Mouse (Mus musculus) left cerebral cortex, postnatal 36 days (tissue): Measurements from ENCODE around the gene Spag9. TPM values are rescaled to one million over a fixed set of nuclear protein-coding genes. Genes with fewer than 3 reads are reported as not detected.

Experiments
- DNase-seq, 2 experiments: peaks; one replicate each; pipeline ENCODE4 v3.0.0; 2021 to 2022; ENCODE audit warnings: low spot score in 2 of 2, mixed read lengths in 1 of 2
- intact Hi-C: fragments of 180-260 bp; cut with DNase I; formaldehyde crosslinking; loops from one replicate; pipeline ENCODE4 v1.15.1; 2025
- total RNA-seq, 2 experiments: library from RNA; stranded (reverse); gene quantifications; 2 replicates each; pipeline ENCODE4 v1.2.3; 2021

The Spag9 gene
- total RNA-seq, 2 experiments from 2014 or later: 271 to 278 TPM

DNA sequence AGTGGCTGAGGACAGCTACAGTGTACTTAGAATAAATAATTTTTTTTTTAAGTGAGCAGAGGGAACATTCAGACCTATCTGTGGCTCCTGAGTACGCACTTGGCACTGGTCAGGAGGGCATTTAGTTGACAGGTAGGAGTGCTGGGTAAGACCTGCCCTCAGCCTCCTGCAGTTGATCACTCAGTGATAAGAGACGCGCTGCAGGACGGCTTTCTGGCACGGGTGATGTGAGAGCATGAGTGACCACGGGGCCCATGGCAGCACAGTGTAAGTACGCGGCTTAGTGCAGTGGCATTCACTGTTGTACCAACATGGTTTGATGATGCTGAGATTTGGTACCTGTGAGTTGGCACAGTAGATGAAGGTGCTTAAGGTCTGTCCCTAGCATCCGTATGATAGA, 130.8 kb downstream of the Spag9 start:
- intact Hi-C loops: no loop called here

DNA sequence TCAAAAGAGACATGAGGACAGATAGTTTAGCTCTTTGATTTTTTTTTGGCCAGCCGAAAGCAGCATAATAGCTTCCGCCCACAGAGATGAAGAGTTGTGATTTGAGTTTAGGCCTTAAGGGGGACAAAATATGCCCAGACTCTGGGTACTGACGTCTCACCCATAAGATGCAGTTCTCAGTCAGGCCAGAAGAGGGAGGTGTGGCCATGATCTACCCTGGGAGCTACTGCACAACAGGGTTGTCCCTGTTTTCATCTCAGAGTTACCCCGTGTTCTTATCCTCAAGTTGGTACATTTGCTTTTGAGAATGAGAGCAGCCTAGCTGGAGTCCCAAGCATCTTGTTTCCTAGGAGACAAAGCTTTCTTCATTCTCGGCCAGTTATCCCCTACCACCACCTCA, 132.1 kb downstream of the Spag9 start:
- intact Hi-C loops: loop anchor here (1.0 to 2.0 kb wide), 2 partner anchors 85 to 99 kb away; no protein-coding TSS in a partner anchor

More for the DNA sequence above, 130.8 kb downstream of the Spag9 start:
- no peak for DNase-seq

DNA sequence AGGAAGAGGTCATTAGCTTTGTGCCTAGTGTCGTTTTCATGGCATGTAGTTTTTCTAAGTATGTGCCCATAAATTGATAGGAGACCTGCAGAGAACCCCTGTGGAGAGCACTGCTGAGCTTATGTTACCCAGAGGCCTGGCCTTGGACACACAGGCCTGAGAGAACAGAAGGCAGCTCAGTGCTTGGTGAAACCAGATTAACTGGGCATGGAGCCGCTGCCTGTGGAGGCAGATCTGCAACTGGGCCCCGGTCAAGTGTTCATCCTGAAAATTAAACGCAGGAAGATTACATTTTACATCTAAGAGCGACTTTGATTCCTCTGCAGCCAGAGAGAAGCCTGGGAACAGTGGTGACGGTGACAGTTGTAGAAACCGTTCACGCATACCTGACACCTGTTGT, 132.6 kb downstream of the Spag9 start:
- no peak for DNase-seq
- intact Hi-C loops: loop anchor here (1.0 to 2.0 kb wide), 2 partner anchors 85 to 98 kb away; no protein-coding TSS in a partner anchor

More for the DNA sequence above, 132.1 kb downstream of the Spag9 start:
- DNase-seq: peak; percentile 82 to 84

DNA sequence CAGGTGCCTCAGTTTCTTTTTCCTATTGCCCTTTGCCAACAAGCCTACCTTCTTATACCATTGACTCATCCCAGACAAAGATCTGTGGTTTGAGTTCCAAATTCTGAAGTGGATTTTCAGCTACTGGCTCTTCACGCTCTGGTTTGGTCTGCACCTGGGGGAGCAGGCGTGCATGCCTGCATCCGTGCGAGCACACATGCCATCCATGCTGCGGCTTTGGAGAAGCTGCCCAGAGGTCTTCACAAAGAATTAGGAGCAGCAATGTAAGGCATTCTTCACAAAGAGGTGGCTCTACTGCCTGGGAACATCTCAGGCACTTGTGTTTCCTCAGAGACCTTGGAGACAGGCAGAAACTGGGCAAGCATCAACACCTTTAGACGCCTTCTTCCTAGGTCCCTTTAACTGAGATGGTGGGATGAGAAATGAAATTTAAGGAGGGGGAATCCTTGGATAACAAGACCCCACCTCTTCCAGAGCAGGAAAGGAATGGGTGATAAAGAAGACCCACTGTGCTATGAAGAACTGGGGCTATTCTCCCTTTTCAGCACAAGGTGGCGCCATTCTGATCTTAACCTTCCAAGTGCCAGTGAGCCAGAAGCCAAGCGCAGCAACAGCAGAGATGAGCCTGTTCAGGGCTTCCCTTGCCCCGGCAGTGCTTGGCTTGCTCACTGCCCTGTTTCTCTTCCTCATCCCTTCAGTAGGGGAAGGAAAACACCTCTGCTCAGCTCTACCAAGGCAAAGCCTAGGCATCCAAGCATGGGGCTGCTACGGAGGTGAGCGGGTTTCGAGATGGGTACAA, 133.6 kb downstream of the Spag9 start:
- intact Hi-C loops: loop anchor here (2.0 to 10.0 kb wide), 2 partner anchors 97 to 355 kb away; partner anchors contain the start of gene Spata20
- DNase-seq: peak; percentile 60 to 63

DNA sequence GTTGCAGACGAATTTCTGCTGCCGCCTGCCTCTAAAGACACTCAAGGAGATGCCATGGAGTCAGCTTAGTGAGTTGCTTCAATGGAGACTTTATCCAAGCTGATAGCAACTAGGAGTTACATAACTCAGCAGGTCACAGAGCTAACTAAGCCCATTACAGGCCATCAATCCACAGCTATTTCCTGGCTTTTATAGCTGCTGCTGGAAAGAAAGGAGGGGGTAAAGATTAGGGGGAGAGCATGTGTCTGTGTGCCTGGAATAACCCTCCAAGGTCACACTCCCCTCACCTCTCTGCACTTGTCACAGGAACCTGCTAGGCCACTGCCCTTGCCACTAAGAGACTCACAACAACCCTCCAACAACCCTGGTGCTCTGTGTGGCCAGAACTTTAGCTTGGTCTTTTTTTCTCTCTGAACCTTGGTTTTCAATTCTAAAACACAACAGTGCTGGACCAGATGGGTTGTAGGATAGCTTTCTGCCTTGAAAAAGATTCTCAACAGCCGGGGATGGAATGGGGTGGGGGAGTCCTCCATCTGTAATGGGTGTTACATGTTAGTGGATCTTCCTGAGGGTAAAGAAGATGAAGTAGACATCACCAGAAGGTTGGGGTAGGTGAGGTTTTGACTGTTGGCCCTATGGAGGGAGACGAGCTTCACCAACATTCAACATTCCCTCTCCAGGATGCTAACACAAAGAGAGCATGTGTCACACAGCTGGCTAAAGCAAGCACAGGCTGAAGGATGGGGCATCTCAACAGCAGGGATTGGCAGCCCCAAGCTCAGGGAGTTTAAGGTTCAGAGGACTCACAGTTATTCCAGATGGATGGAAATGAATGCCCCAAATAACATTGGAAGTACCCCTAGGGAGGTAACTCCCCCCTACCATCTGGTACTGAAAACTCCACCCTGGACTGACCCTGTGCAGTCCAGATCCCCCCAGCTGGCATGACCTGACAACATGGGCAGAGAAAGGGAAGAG, 134.5 kb downstream of the Spag9 start:
- no peak for DNase-seq
- intact Hi-C loops: loop anchor here (10.0 kb wide), 1 partner anchor 354 kb away; the partner anchor contains the start of gene Spata20

DNA sequence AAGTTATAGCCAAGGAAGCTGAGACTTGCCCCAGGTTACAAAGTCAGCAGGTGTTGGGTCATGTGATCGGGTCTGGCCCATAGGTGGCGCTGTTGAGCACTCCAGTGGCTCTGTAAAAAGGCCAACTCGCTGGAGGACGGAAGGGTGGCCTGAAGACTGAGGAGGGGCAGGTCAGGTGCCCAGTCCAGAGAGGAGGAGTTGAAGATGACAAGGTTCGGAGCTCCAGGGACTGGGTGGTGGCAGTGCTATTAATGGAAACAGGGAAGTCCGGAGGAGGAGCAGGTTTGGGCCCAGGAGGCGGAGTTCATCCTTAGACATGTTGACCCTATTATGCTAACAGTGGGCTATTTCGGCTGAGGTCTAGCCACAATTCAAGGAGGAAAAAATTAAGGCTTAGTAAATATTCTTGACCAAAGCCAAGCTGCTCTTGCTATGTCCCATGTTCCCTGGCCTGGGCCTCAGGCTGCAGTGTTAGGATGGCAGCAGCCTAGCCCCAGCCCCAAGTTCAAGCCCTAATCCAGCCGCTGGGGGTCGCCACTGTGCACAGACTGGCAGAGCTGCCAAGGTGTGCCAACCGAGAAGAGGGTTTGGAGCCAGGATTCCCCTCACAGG, 137.6 kb downstream of the Spag9 start:
- DNase-seq: peak; percentile 71 to 85
- intact Hi-C loops: loop anchor here (1.0 to 10.0 kb wide), 3 partner anchors 78 to 351 kb away; partner anchors contain the start of genes Spata20 and Tob1

DNA sequence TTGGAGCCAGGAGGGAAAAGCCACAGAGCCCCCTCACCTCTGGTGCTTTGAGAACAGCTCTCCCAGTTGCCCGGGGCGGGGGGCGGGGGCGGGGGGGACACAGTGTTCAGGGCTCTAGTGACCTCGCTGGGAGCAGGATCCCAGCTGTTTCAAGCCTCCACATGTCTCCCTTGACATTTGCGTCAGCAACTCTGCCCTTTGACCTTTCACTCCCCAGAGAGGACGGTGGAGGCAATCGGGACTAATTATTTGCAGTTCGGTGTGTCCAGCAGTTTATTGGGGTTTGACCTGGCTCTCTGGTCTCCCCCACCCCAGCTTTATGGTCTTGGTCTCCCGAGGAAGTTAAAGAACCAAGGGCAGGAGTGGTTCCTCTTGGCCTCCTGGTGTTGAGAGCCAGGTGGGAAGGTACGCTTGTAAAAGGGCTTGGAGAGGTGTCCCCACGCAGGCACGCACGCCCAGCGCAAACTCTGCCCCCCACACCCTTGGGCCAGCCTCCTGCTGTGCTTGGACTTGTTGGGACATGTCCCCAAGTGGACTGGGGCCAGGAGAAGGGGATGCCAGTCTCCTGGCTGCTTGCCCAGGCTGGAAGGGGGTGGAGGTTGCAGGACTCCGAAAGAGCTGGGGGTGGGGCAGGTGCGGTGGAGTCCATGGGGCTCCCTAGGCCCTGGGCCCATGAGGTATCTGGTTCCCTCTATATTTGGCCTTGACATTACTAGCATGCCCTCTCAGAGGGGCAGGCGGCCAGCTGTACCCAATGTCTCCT, 138.4 kb downstream of the Spag9 start:
- intact Hi-C loops: loop anchor here (10.0 kb wide), 1 partner anchor 351 kb away; the partner anchor contains the start of gene Spata20
- no peak for DNase-seq

DNA sequence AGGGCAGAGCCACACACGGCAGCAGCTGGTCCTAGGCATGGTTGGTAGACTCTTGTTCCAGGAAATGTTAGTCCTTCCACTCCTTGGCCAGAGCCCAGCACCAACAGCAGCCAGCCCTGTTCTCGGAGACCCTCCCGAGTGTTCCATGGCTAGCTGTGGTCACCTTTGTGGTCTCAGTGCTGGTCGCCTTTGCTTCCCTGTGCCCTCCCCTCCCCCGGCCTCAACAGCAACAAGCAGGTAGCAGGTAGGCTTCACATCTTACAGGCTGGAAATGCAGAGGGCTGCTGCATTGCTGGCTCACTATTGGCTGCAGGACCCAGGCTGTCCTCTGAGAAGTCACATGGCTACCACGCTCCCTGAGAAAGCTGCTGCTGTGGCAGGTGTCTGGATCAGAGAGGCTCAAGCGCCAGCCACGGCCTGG, 139.7 kb downstream of the Spag9 start:
- no peak for DNase-seq
- intact Hi-C loops: loop anchor here (10.0 kb wide), 1 partner anchor 349 kb away; the partner anchor contains the start of gene Spata20

DNA sequence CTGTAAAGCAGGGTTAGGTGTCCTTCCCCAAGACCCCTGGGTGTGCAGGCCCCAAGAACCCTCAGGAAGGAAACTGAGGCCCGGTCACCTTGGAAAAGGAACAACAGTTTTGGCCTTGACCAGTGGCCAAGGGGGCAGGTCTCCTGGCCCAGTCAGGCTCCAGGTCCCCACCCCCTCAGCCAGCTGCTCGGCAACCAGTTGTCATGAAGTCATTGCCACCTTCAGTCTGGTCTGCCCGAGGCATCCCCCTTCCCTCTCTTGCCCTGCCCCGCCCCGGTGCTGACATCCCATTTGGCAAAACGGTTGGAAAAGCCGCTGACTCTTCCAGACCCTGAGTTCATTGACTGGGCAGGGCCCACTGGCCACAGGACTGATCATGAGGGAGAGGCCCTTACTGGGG, 140.8 kb downstream of the Spag9 start:
- DNase-seq: no peak
- intact Hi-C loops: loop anchor here (10.0 kb wide), 1 partner anchor 348 kb away; the partner anchor contains the start of gene Spata20

DNA sequence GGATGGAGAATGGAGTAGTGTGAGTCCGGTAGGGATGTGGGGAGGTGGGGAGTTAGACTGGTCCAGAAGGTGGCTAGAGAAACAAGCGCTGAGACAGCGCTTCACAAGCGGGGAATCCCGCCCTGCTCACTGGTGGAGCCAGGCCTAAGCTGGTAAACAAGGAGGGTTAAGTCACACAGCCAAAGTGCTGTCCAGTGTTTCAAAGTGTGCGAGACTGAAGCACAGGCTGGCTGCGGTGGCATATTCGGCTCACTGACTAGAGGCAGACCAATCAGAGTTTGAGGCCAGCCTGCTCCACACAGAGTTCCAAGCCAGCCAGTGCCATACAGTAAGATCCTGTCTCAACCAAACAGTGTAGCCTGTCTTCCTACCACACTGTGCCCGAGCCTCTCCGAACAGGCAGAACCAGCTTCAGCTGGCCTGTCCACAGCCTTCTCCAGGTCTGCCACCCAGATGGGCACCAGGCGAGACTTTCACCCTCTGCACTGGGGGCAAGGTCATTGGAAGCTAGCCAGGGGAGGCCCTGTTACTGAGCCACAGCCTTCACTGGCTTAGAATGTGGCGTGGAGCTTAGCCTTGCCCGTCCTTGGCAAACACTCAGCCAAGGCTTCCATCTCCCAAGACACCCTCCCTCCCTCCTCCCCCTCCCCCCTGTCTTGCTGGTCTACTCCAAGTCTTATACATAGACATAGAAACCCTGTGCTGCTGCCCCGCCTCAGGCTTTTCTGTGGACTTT, 141.6 kb downstream of the Spag9 start:
- no peak for DNase-seq
- intact Hi-C loops: loop anchor here (10.0 kb wide), 1 partner anchor 347 kb away; the partner anchor contains the start of gene Spata20

DNA sequence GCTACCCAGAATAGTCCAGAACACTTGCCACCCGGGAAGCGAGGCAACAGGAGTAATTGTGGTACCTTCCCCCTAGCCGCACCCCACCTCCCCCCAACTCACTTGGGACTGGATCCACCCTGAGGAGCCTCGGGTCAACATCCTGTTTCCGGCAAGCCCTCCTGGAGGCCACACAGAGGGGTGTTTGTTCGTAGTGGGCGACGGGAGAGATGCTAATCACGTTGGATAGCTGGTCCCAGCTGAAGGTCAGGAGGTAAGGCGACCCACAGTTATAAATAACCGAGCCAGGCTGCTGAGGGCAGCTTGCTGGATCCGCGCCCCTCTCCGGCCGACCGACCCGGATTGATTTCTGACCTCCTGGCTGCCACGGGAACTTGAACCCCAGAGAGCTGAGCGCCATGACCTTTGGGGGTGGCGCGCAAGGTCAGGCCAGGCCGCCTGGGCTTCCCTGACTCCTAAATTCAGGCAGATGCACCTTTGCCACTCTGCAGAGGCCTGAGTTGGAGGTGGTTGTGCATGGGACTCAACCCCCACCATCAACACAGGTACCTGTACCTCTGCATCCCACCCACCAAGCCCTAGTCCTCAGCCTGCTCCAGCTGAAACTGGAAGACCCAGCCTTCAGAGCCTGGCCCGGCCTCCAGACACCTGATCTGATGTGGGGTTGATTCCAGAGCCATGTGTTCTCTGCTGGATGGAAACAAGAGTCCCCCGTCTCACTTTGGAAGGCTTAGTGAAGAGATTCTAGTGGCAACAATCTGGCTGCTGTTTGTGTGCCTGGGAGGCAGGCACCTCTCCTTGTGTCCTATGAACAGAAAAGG, 142.7 kb downstream of the Spag9 start:
- no peak for DNase-seq
- intact Hi-C loops: loop anchor here (10.0 kb wide), 1 partner anchor 346 kb away; the partner anchor contains the start of gene Spata20

DNA sequence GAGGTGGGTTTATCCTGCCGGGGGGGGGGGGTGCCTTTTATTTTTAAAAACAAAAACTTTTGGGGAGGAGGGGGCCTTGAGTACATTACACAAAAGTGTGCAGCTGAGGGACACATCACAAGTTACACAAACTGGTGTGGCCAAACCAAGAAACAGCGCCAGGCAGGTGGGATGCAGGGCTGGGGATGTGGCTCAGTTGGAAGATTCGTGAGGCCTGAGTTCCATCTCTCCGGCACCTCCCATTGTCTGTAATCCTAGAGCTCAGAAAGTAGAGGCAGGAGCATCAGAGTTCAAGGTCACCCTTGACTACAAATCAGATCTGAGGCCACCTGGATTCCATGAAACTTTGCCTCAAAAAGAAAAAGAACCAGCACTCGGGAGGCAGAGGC, 143.3 kb downstream of the Spag9 start:
- DNase-seq: no peak
- intact Hi-C loops: loop anchor here (10.0 kb wide), 1 partner anchor 346 kb away; the partner anchor contains the start of gene Spata20

DNA sequence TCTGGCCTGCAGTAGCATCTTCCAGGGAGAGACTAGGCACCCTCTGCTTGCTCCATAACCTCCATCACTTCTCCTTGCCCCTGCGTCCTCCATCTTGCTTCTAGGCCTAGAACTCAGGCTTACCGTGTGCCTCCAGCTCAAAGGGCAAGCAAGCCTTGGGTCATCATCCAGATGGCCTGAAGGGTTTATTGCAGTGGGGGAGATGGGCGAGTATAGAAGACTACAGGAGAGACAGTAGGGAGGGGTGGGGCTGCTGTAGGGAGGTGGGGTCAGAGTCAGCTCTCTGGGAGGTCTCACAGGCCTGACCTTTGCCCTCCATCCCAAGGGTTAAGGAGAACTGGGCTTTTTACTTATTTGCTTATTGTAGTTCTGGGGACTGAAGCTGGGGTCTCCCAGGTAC, 144.6 kb downstream of the Spag9 start:
- intact Hi-C loops: no loop called here
- no peak for DNase-seq

DNA sequence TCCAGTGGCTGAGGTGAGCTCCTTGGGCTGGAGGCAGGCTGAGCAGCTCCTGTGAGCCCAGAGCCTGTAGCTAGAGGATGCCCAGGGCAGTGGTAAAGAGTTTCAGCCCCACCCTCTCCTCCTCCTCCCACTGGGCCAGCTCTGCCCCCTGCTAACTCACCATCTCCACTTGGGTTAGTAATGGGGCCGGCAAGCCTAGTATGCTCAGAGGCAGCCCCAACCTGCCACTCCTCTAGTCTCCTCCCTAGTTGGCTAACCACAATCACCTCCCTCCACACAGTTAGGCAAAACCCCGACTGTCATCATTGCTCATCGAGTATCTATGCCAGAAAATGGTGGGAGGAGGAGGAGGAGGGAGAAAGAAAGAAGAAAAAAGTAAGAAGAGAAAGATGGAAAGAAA, 145.7 kb downstream of the Spag9 start:
- DNase-seq: no peak
- intact Hi-C loops: no loop called here

DNA sequence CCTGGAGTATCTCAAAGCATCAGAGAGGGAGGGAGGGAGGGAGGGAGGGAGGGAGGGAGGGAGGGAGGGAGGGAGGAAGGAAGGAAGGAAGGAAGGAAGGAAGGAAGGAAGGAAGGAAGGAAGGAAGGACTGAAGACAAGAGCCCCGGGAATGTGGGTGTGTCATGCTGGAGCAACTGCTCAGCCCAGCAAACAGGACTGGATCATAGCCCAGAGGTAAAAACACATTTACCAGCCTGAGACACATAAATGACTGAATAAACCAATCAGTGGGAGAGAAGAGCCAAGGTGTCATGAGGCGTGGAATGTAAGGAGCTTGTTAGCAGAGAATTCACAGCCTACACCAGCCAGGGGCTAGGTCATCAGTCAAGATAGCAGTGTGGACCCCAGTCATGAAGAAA, 147.4 kb downstream of the Spag9 start:
- intact Hi-C loops: no loop called here

DNA sequence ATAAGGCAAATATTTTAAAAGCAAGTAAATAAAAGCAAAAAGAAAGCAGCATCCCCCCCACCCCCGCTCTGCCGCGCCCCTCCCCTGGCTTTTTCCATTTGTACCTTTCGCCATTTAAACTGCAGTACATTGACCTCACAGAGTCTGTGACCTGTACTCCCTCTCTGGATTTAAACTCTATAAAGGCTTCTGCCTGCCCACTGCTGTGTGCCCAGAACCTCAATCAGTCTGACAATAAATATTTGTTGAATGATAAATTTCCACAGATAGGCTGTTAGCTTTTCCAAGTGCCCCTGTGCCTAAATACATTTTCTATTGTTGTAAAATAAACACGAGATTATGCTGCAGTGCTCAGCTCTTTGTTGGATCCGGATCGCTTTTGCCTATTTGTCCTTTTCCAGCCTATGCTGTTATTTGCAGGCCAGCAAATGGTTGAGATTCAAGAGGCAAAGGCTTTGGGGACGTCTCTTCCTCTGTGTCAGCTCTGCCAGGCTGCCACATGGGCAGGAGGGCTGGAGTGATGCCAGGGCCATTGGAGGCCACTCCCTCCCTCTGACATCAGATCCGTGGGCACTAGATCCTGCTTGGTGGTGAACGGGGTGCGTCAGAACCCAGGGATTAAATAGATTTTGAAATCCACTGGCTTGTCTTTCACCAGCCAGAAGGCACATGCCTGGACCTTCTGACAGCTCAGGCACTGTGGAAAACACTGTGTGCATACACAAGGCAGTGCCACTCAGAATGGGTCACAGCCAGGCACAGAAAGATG, 149.1 kb downstream of the Spag9 start:
- intact Hi-C loops: loop anchor here (5.0 kb wide), 1 partner anchor 177 kb away; the partner anchor contains the start of gene Luc7l3
- DNase-seq: peak; percentile 70 to 79

More for the DNA sequence above, 147.4 kb downstream of the Spag9 start:
- no peak for DNase-seq
